Mouse (Mus musculus) cerebellum, adult (tissue): ENCODE measurements around the gene Gm20388.
A peak's percentile ranks its signal among the peaks of the same experiment; 100 is the strongest.

Experiments
- ATAC-seq: cut with Nextera tagmentation; 2 replicates; pipeline ENCODE4 v1.9.2; 2017; ENCODE audit warnings: mild to moderate bottlenecking, moderate library complexity, mixed read lengths; ENCODE audit not compliant: insufficient number of reproducible peaks, low FRiP score, low TSS enrichment

The Gm20388 gene

DNA sequence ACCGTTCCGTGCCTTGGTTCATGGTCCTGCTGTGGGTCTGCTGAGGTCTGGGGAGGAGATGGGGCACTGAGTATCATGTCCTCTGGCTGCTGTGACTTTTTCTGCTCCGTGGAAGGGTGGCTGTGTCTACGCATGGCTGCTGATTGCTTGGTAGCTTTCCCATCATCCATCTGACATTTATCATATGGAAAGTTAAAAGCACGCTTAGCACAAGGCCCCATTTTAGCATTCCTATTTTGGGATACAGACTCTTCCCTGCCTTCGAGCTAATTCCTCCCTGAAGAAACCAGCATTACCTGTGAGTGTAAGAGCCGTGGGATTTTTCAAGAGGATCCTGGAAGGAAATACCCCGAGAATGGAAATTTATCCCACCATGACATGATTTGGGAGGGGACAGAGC is 3906.3 kb downstream of the Gm20388 start:
- no peak for ATAC-seq

DNA sequence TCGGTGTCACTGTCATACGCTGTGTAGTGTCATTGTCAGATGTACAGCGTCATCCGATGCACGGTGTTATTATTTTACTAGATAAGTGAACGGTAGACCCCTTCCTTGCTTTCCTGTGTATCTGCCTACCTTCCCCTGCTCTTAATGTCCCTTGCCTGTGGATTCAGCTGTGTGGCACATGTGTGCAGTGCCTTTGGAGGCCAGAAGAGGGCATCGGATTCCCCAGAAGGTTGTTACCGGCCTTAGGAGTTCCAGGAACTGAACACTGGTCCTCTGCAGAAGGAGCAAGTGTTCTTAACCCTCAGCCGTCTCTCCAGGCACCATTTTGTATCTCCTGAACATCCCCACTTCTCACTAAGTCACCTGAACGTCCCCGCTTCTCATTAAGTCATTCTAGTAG is 3907.1 kb downstream of the Gm20388 start:
- no peak for ATAC-seq

DNA sequence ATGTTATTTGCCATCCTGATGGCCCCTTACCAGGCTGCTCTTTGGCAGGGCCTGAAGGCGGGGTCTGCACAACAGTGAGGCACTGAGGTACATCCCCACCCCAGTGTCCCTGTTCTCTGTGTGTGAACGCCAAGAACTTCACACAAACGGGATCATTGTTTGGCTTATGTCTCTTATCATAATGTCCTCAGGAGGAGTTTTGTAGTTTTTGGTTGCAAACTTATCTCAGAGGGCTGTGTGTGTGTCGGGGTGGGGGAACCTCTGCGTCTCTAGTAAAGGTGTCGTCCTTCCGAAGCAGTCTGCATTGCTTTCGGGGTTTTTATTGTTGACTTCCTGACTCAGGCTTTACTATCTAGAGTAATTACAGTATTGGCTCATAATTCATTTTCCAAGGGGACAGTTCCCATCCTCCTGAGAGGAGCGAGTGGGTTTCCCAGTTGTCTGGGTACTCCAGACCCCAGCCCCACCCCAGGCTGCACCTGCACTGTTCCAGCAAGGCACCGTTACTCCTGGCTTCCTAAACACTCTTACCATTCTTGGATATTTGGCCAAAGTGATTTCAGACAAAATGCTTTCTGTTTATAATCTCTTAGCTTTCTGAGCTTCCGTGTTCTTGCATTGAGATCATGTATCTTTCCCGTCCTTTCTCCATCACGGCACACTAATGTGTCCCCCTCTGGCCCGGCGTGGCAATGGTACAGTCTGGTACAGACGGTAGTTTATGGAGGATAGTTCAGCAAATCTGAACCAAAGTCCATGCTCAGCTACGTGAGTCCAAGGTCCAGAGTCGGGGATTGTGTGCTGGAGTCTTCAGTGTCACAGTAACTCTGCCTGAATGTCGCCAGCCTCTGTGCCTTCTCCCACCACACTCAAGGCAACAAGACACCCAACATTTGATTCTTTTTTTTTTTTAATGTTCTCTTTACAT is 3909.3 kb downstream of the Gm20388 start:
- ATAC-seq, result no peak

DNA sequence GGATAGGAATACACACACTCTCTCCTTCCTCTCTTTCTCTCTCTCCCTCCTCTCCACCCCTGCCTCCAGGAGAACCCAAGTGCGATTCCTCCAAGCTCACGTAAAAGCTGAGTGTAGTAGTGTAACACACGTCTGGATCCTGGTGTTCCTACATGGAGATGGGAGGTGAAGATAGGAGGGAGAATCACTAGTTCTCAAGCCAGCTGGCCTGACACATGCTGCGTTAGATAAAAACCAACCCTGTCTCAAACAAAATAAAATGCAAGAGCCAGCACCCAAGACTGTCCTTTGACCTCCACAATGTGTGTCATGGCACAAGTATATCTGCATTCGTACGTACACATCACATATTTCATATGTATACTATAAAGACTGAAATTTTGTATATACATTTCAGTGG is 3910.1 kb downstream of the Gm20388 start:
- no peak for ATAC-seq

DNA sequence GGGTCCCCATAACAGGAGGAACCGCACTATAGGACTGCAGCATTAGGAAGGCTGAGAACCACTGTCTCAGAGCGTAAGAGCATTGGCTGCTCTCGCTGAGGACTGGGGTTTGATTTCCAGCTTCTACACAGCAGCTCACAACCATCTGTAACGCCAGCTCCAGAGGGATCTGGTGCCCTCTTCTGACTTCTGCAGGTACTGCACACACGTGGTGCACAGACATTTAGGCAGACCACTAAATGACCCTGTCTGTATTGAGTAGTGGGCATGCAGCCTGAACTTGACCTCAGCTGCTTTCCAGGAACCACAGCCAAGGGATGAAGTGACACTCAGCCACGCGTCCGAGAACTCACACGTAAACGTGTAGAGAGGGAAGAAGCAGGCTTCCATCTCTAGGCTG is 3912.5 kb downstream of the Gm20388 start:
- no peak for ATAC-seq

DNA sequence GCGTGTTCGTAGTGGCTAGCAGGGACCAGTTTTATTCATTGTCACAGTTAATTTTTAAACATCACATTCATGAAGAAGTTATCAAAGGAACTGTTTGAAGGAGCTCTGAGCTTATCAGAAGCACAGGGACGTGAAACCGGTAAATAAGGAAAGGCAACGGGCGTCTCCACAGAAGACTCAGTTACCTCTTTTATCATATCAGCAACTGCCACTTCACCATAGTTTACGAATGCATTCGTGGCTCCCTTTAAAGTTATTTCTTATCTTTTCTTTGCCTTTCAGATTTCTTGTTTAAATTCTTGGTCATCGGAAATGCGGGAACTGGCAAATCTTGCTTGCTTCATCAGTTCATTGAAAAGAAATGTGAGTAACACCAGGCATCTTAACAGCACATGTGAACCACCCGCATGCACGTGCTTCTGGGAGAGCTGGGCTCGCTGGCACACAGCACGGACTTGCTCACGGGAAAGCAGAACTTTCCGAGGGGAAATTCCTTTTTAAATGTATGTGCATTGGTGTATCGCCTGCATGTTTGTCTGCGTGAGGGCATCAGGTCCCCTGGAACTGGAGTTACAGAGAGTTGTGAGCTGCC is 3913.0 kb downstream of the Gm20388 start:
- no peak for ATAC-seq

DNA sequence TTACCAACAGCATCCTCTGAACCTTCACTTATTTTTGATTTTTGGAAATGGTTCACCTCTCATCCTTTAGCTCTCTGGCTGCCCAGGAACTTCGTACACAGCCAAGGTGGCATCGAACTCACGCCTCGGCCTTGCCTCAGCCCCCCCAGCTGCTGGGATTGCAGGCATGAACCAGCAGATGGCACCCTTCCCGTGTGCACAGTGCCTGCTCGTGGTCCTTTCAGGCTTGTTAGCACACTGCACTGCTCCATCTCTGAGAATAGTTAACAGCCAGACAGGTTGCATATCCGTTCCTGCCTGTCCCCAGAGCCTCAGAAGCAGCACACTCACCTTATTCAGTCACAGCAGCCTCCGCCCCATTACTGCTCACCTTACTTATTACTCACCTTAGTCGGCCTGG is 3915.4 kb downstream of the Gm20388 start:
- peak; percentile 41; the same call in 1 of the 2 replicates for ATAC-seq

DNA sequence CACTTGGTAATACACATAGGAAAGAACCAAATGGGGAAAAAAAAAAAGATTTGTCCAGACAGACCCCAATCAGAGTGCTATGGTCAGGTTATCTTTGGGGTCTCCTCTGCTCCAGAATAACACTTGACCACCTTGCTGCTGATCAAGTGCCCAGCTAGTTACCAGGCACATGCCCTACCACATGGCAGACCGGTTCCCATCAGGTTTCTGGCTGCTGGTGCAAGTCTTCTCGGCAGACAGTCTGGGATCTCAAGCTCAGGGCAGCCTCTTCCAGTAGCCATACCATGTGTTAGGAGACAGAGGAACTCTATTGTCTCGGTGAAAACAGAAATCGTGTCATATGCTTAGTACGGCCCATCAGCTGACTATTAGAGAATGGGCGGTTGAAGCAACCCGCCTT is 3916.1 kb downstream of the Gm20388 start:
- peak; percentile 74 for ATAC-seq

DNA sequence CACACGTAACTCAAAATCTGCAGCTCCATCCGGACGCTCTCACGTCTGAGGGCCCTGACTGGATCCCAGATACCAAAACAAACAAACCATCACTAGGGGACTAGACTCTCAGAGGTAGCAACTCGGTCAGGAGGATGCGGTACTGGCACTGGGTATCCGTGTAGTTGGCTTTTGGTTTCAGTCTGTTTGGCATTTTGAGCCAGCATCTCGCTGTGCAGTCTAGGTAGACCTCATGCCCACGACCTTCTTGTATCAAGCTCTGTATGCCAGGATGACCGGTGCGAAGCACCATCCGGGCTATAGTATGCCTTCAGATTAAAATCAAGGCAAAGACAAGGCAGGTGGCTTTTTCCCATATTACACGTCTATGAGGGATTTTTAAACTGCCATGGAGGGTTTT is 3916.9 kb downstream of the Gm20388 start:
- no peak for ATAC-seq

DNA sequence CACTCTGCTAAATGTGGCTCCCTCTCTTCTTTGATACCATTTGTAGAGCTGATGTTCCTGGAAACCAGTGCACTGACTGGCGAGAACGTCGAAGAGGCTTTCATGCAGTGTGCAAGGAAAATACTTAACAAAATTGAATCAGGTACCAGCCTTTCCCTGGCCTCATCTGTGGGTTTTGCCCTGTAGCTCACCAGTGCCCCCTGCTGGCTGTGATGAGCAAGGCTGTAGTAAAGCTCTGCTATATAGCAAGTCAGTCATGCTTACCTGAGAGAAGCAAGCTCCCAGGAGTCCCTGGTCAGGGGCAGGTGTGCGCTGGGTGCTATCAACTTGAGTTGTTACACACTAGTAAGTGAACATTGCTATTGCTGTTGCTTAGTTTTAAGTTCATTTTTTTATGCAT is 3922.1 kb downstream of the Gm20388 start:
- ATAC-seq, result no peak

DNA sequence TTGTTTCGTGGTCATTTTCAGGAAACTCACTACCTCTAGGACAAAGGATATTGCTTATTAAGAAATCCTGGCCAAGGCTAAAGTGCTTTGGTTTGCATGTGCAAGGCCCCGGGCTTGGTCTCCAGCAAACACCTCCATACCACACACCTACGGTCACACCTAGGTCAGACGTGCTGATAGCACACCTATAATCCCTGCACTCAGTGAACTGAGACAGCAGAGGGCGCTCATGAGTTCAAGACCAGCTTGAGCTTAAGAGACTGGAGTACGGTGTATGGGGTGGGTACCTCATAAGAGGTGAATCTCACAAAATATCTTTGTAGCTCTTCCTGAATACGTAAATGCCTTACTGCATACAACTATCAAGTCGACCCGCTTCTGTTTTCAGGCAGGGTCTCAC is 3924.8 kb downstream of the Gm20388 start:
- peak; percentile 80; the same call in 1 of the 2 replicates for ATAC-seq

DNA sequence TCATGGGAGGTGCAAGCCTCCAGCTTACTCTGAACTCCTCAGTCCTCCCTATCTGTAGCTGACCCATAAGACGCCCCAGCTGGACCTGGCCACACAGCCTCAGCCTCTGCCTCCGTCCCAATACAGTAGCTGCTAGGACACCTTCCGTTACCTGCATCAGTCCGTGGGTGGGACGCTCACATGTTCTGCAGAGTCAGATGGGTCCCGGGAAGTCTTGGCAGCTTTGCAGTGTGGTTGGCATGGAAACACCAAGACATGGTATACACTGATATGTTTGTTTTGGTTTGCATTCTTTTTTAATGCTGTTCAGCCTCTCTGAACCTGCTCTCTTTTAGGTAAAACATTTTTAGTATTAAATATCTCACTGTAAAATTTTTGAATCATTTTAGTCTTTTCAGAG is 3925.7 kb downstream of the Gm20388 start:
- no peak for ATAC-seq

DNA sequence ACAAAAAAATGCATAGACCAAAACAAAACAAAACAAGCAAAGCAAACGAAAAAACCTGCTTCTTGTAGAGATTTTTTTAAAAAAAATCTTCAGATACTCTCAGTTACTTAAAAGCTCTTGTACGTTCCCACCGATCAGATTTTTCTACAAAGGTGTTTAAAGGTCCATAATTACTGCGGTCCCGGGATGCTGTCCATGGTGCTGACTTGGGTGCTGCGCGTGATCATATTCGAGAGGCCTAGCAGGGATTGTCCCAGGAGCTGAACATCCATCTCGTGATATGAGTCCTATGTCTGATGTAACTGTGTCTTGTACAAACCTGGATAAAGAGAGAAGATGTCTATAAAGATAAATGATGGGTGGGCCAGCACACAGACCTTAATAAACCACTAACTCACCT is 3927.9 kb downstream of the Gm20388 start:
- ATAC-seq, result no peak

DNA sequence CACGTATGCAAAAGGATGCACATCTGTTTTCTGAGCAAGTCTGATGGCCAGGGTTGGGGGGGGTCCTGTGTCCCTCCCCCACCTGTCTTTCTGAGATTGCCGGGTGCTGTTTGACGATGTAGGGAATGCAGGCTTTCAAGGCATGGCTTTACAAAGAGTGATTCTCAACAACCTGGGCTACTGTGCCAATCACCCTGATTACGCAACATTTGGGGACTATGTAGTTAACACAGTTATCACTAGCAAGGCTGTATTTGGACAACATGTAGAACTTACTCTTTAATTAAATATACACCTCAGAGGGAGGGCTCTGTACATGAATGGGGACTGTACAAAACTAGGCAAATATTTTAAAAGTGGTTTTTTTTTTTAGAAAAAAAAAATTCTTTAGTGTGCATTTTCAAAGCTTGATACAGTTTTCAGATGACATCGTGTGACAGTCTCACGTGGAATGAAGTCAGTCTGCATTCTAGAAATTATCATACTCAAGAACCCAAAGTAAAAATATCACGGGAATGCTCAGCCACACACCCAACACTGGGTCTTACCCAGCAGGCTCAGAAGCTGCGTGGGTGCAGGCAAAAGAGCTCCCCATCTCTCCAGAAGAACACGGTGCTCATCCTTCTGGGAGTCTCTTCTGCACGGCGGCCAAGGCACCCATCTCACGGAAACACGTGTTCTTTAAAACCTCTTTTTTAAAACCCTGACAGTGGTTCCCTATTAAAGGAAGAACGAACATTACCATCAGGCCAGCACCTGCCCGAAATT is 3930.1 kb downstream of the Gm20388 start:
- no peak for ATAC-seq

DNA sequence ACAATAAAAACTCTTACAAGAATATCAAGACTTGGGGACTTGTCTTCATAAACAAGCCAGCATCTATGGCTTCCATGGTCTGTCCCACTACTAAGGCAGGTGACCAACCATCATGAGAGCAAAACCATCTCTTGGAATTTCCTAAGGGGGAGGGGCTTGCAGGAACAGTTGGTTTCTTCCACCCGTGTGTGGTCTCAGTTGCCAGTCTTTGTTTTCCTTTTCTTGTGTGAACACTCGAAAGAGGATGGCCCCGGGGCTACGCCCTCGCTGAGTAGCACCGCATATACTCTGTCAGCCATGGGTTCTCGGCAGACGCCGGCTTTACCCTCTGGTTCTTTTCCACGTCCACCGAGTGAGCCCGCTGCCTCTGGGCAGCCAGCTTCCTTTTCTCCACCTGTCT is 3931.4 kb downstream of the Gm20388 start:
- ATAC-seq, result no peak

DNA sequence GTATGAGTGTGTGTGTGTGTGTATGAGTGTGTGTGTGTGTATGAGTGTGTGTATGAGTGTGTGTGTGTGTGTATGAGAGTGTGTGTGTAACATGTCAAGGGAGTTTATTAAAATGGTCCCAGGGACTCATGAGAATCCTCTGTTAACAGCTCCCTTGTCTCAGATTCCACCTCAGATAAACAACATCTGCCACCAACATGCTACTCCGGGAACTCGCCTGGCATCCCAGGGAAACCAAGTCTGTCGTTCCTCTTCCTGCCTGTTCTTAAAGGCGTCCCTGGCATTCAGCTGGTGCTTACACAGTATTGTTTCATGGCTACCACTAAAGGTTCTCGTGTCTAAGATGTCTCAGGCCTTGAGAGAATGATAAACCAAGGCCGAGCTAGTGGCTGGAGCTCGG is 3933.7 kb downstream of the Gm20388 start:
- ATAC-seq, result no peak

DNA sequence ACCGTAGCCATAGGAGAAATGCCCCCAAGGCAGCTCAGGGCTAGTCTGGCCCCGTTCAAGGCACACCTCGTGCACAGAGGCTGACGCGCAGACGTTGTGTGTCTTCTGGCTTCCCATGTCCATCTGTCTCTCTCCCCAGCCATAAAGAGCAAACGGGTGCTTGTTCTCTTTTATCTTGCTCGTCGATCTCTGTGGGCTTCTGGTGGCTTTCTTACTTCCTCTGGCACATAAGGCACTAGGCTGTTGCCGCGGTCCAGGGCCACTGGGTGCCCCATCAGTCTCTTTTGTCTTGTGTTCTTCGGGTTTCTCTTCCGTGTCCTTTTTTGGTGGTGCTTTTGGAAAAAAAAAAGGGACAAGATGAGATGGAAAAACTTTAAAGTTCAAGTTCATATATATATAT is 3934.5 kb downstream of the Gm20388 start:
- ATAC-seq, result no peak

DNA sequence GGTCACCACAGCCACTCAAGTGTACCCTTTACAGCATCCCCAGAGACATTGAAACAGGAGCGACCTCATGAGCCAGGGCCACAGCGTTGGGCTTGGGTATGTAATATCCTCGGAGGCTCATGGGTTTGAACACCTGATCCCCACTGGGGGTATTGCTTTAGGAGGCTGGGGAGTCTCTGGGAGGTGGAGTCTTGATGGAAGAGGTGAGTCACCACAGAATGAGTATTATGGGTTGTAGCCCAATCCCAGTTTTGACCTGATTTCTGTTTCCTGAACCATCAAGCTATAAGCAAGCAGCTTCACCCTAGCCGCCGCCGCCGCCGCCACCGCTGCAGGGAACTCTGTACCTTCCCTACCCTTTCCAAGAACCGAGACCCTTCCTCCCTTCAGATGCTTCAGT is 3935.3 kb downstream of the Gm20388 start:
- ATAC-seq, result no peak

DNA sequence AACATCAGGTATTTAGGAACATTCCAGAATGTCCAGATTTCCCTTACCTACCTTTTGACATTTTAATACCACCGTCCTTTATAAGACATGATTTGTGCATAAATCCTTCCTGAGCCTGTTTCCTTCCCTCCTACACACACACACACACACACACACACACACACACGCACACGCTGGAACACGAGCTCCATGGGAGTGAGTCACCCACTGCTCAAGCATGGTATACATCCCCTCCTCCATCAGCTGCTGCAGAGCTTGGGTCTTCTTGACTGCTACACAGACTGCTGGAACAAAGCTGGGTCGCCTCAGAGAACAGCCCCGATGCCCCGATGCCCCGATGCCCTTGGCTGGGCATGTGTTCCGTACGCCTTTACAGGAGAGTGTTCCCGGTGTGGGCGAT is 3935.9 kb downstream of the Gm20388 start:
- no peak for ATAC-seq

DNA sequence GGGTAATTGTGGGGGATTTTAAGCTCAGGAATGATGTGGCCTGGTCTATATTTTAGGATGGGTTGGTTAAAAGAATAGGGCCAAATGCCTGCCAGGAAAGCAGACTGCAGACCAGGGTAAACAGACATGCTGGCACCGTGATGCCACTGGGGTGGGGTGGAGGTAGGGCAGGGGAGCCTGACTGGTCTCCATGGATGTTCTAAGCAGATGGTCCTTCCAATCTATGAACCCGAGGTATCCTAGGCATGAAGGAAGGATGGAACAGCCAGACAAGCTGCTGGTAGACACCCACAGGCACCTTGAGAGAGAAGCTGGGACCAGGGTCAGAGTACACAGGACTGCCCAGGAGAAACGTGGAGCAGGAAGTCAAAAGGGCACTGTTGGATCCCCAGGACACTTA is 3936.9 kb downstream of the Gm20388 start:
- ATAC-seq, result peak; percentile 71; the same call in 1 of the 2 replicates

DNA sequence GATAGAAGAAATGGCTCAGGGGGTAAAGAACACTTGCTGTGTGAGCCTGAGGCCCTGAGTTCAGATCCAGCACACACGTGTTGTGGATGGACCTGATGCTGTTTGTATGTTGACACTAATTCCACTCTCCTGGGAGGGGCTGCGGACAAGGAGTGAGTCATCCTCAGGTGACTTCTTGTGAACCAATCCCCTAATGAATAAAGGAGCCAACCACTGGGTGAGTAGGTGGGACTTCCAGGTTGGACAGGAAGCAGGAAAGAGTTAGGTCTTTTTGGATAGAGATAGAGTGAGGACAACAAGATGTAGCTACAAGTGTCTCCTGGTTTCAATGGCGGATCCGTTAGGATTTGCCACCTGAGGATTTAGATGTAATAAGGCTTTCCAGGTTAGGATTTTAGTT is 3938.7 kb downstream of the Gm20388 start:
- ATAC-seq, result no peak
